Comparison of ENCODE assay signal across 13 mouse cellular contexts in the genomic region with DNA sequence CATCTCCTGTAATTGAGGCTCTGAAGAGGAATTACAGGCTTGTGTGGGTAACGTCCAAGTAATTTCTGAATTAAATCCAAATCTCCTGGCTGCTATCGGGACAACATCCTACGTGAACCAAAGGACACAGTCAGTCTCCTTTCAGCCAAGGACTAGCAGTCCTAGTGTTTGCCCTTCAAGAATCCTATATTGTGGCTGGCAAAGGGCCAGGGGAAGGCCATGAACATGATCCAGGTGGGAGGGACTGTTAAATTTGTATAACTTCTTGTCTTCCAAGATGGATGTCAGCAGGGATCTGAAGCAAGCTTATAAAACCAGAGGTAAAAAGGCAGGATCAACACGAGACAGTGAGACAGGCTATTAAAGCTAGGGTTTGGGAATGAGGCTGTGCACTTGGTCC.
"Had no signal": no experiment of that assay in that cellular context is flagged by ENCODE, and none has a peak within 500 bp of the region (broad histone marks: within the 10 kb centered on the region; RNA-seq: fewer than 3 reads in every experiment).

No protein-coding gene starts in this region.

- H3K36me3 ChIP-seq: limb, embryonic 12.5 days; liver, embryonic 13.5 days; midbrain, embryonic 10.5 days; neural tube, embryonic 15.5 days had no signal

- H3K9ac ChIP-seq: limb, embryonic 12.5 days; liver, embryonic 13.5 days; liver, postnatal 0 days; neural tube, embryonic 15.5 days had no signal

- H3K27me3 ChIP-seq: limb, embryonic 12.5 days; liver, embryonic 13.5 days; neural tube, embryonic 15.5 days had no signal

- H3K4me1 ChIP-seq: limb, embryonic 12.5 days; liver, embryonic 13.5 days; midbrain, embryonic 10.5 days; neural tube, embryonic 15.5 days had no signal

- H3K27ac ChIP-seq: left cerebral cortex, adult 2 months; limb, embryonic 12.5 days; liver, embryonic 13.5 days; midbrain, embryonic 10.5 days; neural tube, embryonic 15.5 days had no signal

- H3K9me3 ChIP-seq: limb, embryonic 12.5 days; liver, embryonic 13.5 days; midbrain, embryonic 10.5 days; neural tube, embryonic 15.5 days had no signal

- DNase-seq: kidney, postnatal 10 days; liver; liver, embryonic 13.5 days; liver, postnatal 0 days; lung, postnatal 4 days; midbrain, embryonic 14.5 days; thymus, postnatal 36 days had no signal

- H3K4me2 ChIP-seq: limb, embryonic 12.5 days; liver, embryonic 13.5 days; neural tube, embryonic 15.5 days had no signal

- H3K4me3 ChIP-seq: left cerebral cortex, adult 2 months; limb, embryonic 12.5 days; liver, embryonic 13.5 days; midbrain, embryonic 10.5 days; myocyte; neural tube, embryonic 15.5 days had no signal

- ATAC-seq: liver, postnatal 0 days; lung, postnatal 0 days had no signal
